Mouse (Mus musculus) neural tube, embryonic 14.5 days (tissue): ENCODE data around the gene Cdc40. TPM values are rescaled to one million over a fixed set of nuclear protein-coding genes. Genes with fewer than 3 reads are reported as not detected.

Experiments
- ATAC-seq: fragments of 200-750 bp; cut with Nextera tagmentation; 2 replicates; pipeline ENCODE4 v1.8.0; 2017; ENCODE audit warnings: low read depth, mild to moderate bottlenecking, moderate TSS enrichment, moderate library complexity
- H3K27ac ChIP-seq: fragments of 300-500 bp; sonication (generic); 2 replicates; pipeline ENCODE4 v1.5.1; 2014; ENCODE audit warnings: low read depth, mild to moderate bottlenecking, control low read depth, low read length, moderate library complexity, mixed read lengths
- H3K27me3 ChIP-seq: fragments of 300-500 bp; sonication (generic); 2 replicates; pipeline ENCODE4 v1.6.1; 2014; ENCODE audit warnings: low read length; ENCODE audit not compliant: control insufficient read depth, insufficient read depth
- H3K36me3 ChIP-seq: fragments of 300-500 bp; sonication (generic); 2 replicates; pipeline ENCODE4 v1.6.1; 2014; ENCODE audit warnings: low read length, mixed read lengths; ENCODE audit not compliant: control insufficient read depth, insufficient read depth
- H3K4me1 ChIP-seq: fragments of 300-500 bp; sonication (generic); 2 replicates; pipeline ENCODE4 v1.6.1; 2014; ENCODE audit warnings: low read length; ENCODE audit not compliant: control insufficient read depth, insufficient read depth
- H3K4me2 ChIP-seq: fragments of 300-500 bp; sonication (generic); 2 replicates; pipeline ENCODE4 v1.6.1; 2014; ENCODE audit warnings: mild to moderate bottlenecking, low read depth, low read length, control low read depth
- H3K4me3 ChIP-seq: fragments of 300-500 bp; sonication (generic); 2 replicates; pipeline ENCODE4 v1.5.1; 2014; ENCODE audit warnings: low read depth, low read length, control low read depth, mixed read lengths
- H3K9ac ChIP-seq: fragments of 300-500 bp; sonication (generic); replicated peaks from 2 replicates; pipeline ENCODE4 v1.6.1; 2014; ENCODE audit warnings: low read depth, mild to moderate bottlenecking, control low read depth, low read length, mixed read lengths
- H3K9me3 ChIP-seq: fragments of 300-500 bp; sonication (generic); 2 replicates; pipeline ENCODE4 v1.6.1; 2016; ENCODE audit warnings: low read length; ENCODE audit not compliant: control insufficient read depth
- WGBS: fragments of 180-500 bp; shearing (Covaris S2); extraction: QIAGEN DNeasy Blood & Tissue Kit; methylation state at CpG from one replicate; pipeline ENCODE4 v1.1.7; 2014; 5-methylcytosine and 5-hydroxymethylcytosine counted together
- polyA plus RNA-seq: library from polyadenylated mRNA; unstranded; fragments of >200 nt; fragmentation: Nextera tagmentation; extraction: Ambion mirVana; gene quantifications from 2 replicates; pipeline ENCODE4 v1.2.1, GENCODE M21; 2014

Gene Cdc40
- polyA plus RNA-seq, 1 experiment from 2014 or later: 26.5 TPM

DNA sequence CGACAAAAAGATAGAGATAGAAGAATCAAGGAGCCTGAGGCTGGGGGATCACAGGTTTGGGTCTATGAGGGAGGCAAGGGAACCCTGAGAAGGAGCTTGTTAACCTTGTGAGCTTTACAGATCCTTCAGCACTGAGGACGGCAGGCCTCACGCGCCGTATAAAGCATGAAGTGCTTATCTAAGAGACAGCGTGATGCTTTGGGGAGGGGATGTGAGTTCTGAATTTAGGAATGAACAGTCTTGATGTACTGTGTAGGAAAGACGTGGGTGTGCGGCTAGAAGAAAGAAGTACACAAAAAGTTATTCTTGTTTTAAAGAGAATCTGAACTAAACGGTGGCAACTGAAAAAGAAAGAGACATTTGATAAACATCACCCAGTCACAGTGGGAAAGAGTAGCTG is 3.1 kb downstream of the Cdc40 start:
- H3K9me3 ChIP-seq: no peaks in the 10 kb centered on the region
- no peak for ATAC-seq
- H3K27ac ChIP-seq: no peak overlapping the region
- 95% methylated on average over 9 of the region's 9 CpGs for WGBS
- H3K27me3 ChIP-seq: no peaks in the 10 kb centered on the region
- H3K4me2 ChIP-seq: no peak overlapping the region
- H3K36me3 ChIP-seq: peaks cover 6% of the 10 kb centered on the region; the same call in 1 of the 2 replicates
- peaks cover 15% of the 10 kb centered on the region; the same call in 1 of the 2 replicates for H3K4me1 ChIP-seq
- no peak overlapping the region for H3K9ac ChIP-seq
- H3K4me3 ChIP-seq: no peak overlapping the region

GRCm38 (mm10) chr10:40878246-40878645 is 4.9 kb downstream of the Cdc40 start:
- no peak overlapping the region for H3K9ac ChIP-seq
- peaks cover 6% of the 10 kb centered on the region; the same call in 1 of the 2 replicates for H3K36me3 ChIP-seq
- no peak overlapping the region for H3K27ac ChIP-seq
- H3K4me3 ChIP-seq: no peak overlapping the region
- no peak overlapping the region for H3K4me2 ChIP-seq
- H3K4me1 ChIP-seq: peaks cover 15% of the 10 kb centered on the region; the same call in 1 of the 2 replicates
- H3K27me3 ChIP-seq: no peaks in the 10 kb centered on the region
- WGBS: 94% methylated on average over 3 of the region's 3 CpGs
- no peaks in the 10 kb centered on the region for H3K9me3 ChIP-seq
- no peak for ATAC-seq

- H3K9me3 ChIP-seq: no peaks in the 10 kb centered on the region
- no peaks in the 10 kb centered on the region for H3K4me1 ChIP-seq
- no peak overlapping the region for H3K4me2 ChIP-seq
- H3K9ac ChIP-seq: no peak overlapping the region
- ATAC-seq: no peak
- WGBS: 90% methylated on average over 2 of the region's 2 CpGs
- no peaks in the 10 kb centered on the region for H3K27me3 ChIP-seq
- H3K4me3 ChIP-seq: no peak overlapping the region
- peaks cover 6% of the 10 kb centered on the region; the same call in 1 of the 2 replicates for H3K36me3 ChIP-seq
- H3K27ac ChIP-seq: no peak overlapping the region
Observed at GRCm38 (mm10) chr10:40872052-40872451, 11.1 kb downstream of the Cdc40 start.

- no peak overlapping the region for H3K4me3 ChIP-seq
- no peak overlapping the region for H3K9ac ChIP-seq
- no peaks in the 10 kb centered on the region for H3K9me3 ChIP-seq
- H3K27ac ChIP-seq: no peak overlapping the region
- ATAC-seq: no peak
- peaks cover 6% of the 10 kb centered on the region; the same call in 1 of the 2 replicates for H3K36me3 ChIP-seq
- no peak overlapping the region for H3K4me2 ChIP-seq
- no peaks in the 10 kb centered on the region for H3K4me1 ChIP-seq
- 91% methylated on average over 2 of the region's 2 CpGs for WGBS
- no peaks in the 10 kb centered on the region for H3K27me3 ChIP-seq
Observed at GRCm38 (mm10) chr10:40871301-40871700, 11.8 kb downstream of the Cdc40 start.

GRCm38 (mm10) chr10:40868081-40868480 is 15.0 kb downstream of the Cdc40 start:
- H3K4me2 ChIP-seq: no peak overlapping the region
- no peak for ATAC-seq
- H3K9me3 ChIP-seq: no peaks in the 10 kb centered on the region
- no peaks in the 10 kb centered on the region for H3K4me1 ChIP-seq
- H3K36me3 ChIP-seq: no peaks in the 10 kb centered on the region
- 96% methylated on average over 2 of the region's 2 CpGs for WGBS
- no peak overlapping the region for H3K9ac ChIP-seq
- H3K4me3 ChIP-seq: no peak overlapping the region
- H3K27ac ChIP-seq: no peak overlapping the region
- H3K27me3 ChIP-seq: no peaks in the 10 kb centered on the region

GRCm38 (mm10) chr10:40857599-40857998 is 25.5 kb downstream of the Cdc40 start:
- Histone ChIP-seq H3K4me2 (no peak overlapping the region), H3K9me3 (no peaks in the 10 kb centered on the region), H3K4me3 (no peak overlapping the region), H3K27ac (no peak overlapping the region), H3K27me3 (no peaks in the 10 kb centered on the region), H3K9ac (no peak overlapping the region), H3K36me3 (no peaks in the 10 kb centered on the region), H3K4me1 (no peaks in the 10 kb centered on the region)
- WGBS: 77% methylated on average over 8 of the region's 8 CpGs
- ATAC-seq: no peak

GRCm38 (mm10) chr10:40856703-40857102 is 26.4 kb downstream of the Cdc40 start:
- Histone ChIP-seq H3K4me2 (no peak overlapping the region), H3K4me3 (no peak overlapping the region), H3K27ac (no peak overlapping the region), H3K36me3 (no peaks in the 10 kb centered on the region), H3K9me3 (no peaks in the 10 kb centered on the region), H3K4me1 (no peaks in the 10 kb centered on the region), H3K27me3 (no peaks in the 10 kb centered on the region), H3K9ac (no peak overlapping the region)
- 91% methylated on average over 7 of the region's 7 CpGs for WGBS
- ATAC-seq: no peak

DNA sequence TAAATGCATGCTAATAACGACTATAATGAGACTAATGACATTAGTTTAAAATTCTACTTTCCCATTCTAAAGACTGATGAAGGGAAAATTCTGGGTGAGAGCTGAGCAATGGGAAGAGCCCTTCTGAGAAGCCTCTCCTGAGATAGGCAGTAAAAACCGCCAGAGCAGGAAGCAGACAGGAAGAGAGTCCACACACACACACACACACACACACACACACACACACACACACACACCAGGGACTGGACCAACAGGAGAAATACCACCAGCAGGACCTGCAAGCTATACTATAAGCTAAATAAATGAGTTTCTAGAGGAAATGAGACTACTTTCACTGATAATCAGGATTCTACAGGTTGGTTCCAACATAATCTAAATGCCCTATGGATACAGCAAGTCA is 27.5 kb downstream of the Cdc40 start:
- 70% methylated on average over 2 of the region's 2 CpGs for WGBS
- H3K4me1 ChIP-seq: no peaks in the 10 kb centered on the region
- no peaks in the 10 kb centered on the region for H3K9me3 ChIP-seq
- ATAC-seq: no peak
- no peak overlapping the region for H3K9ac ChIP-seq
- no peak overlapping the region for H3K4me3 ChIP-seq
- H3K27ac ChIP-seq: no peak overlapping the region
- no peaks in the 10 kb centered on the region for H3K36me3 ChIP-seq
- no peaks in the 10 kb centered on the region for H3K27me3 ChIP-seq
- H3K4me2 ChIP-seq: no peak overlapping the region

- Histone ChIP-seq H3K27me3 (no peaks in the 10 kb centered on the region), H3K9me3 (no peaks in the 10 kb centered on the region), H3K9ac (no peak overlapping the region), H3K27ac (no peak overlapping the region), H3K4me2 (no peak overlapping the region), H3K4me3 (no peak overlapping the region), H3K36me3 (peaks cover 3% of the 10 kb centered on the region; the same call in 1 of the 2 replicates), H3K4me1 (no peaks in the 10 kb centered on the region)
- ATAC-seq: no peak
Observed at GRCm38 (mm10) chr10:40851138-40851537, 32.0 kb downstream of the Cdc40 start.
